Mouse (Mus musculus) cortical plate, adult 2 months (tissue): ENCODE data around the gene Itgb3.

Experiments
- CTCF ChIP-seq: fragments of 200-500 bp; IDR thresholded peaks from 2 replicates; pipeline ENCODE4 v1.5.1; 2011; ENCODE audit warnings: mild to moderate bottlenecking, control low read depth, low read length; ENCODE audit not compliant: insufficient read depth; ENCODE audit errors: extremely low read depth
- POLR2A ChIP-seq: fragments of 200-500 bp; IDR thresholded peaks from 2 replicates; pipeline ENCODE4 v1.6.1; 2011; ENCODE audit warnings: mild to moderate bottlenecking, low read length, control low read depth; ENCODE audit not compliant: insufficient read depth; ENCODE audit errors: extremely low read depth

GRCm38 (mm10) chr11:104704097-104704496 is 96.3 kb downstream of the Itgb3 start:
- TF ChIP-seq POLR2A (no peak), CTCF (no peak)
